Mouse (Mus musculus): ENCODE data around the gene Gdf11. TPM values are rescaled to one million over a fixed set of nuclear protein-coding genes. Genes with fewer than 3 reads are reported as not detected.

Gdf11 gene
- total and polyA plus RNA-seq, 3 experiments = 0.55 to 2.3 (median 1.8) TPM

Other genes with a start within 250 kb of the Gdf11 start
- 1 to 10 TPM; 1.9 to 2.6 TPM for gene Ikzf4, start 245.7 kb downstream of the Gdf11 start, total RNA-seq (2021)
- gene Ikzf4, start 245.7 kb downstream of the Gdf11 start, polyA plus RNA-seq (2012; rRNA removed) = 3.1 and 3.5 TPM in 2 replicates
- 10 to 100 TPM; 29.2 to 32.7 TPM for gene Suox, start 217.6 kb downstream of the Gdf11 start, total RNA-seq (2021)
- gene Suox, start 217.6 kb downstream of the Gdf11 start, polyA plus RNA-seq (2012; rRNA removed) = 10.2 and 10.8 TPM in 2 replicates
- gene Rab5b, start 195.5 kb downstream of the Gdf11 start, total RNA-seq (2021) = 100 to 1,000 TPM; 112 to 127 TPM
- gene Rab5b, start 195.5 kb downstream of the Gdf11 start, polyA plus RNA-seq (2012; rRNA removed) = 46.5 and 69.5 TPM in 2 replicates
- 1 to 10 TPM in 1 of 2 experiments, under 1 TPM in 1; 0.86 to 1.0 TPM for gene Pmel, start 187.5 kb downstream of the Gdf11 start, total RNA-seq (2021)
- 0.30 and 0.76 TPM in 2 replicates for gene Pmel, start 187.5 kb downstream of the Gdf11 start, polyA plus RNA-seq (2012; rRNA removed)
- 10 to 100 TPM; 12.6 to 16.2 TPM for gene Cdk2, start 186.7 kb downstream of the Gdf11 start, total RNA-seq (2021)
- gene Cdk2, start 186.7 kb downstream of the Gdf11 start, polyA plus RNA-seq (2012; rRNA removed) = 10.5 and 10.7 TPM in 2 replicates
- 10 to 100 TPM; 11.4 to 26.1 TPM for gene Dgka, start 146.9 kb downstream of the Gdf11 start, total RNA-seq (2021)
- gene Dgka, start 146.9 kb downstream of the Gdf11 start, polyA plus RNA-seq (2012; rRNA removed) = 10.5 and 11.0 TPM in 2 replicates
- gene Pym1, start 143.8 kb downstream of the Gdf11 start, total RNA-seq (2021) = 10 to 100 TPM; 22.9 to 26.5 TPM
- 11.5 and 15.5 TPM in 2 replicates for gene Pym1, start 143.8 kb downstream of the Gdf11 start, polyA plus RNA-seq (2012; rRNA removed)
- 10 to 100 TPM; 35.8 to 64.4 TPM for gene Mmp19, start 100.8 kb downstream of the Gdf11 start, total RNA-seq (2021)
- gene Mmp19, start 100.8 kb downstream of the Gdf11 start, polyA plus RNA-seq (2012; rRNA removed) = 16.0 and 16.8 TPM in 2 replicates
- gene Dnajc14, start 87.7 kb downstream of the Gdf11 start, total RNA-seq (2021) = 10 to 100 TPM; 61.8 to 77.2 TPM
- 7.1 and 10.6 TPM in 2 replicates for gene Dnajc14, start 87.7 kb downstream of the Gdf11 start, polyA plus RNA-seq (2012; rRNA removed)
- 1 to 10 TPM; 6.7 to 9.4 TPM for gene Tmem198b, start 87.3 kb downstream of the Gdf11 start, total RNA-seq (2021)
- gene Tmem198b, start 87.3 kb downstream of the Gdf11 start, polyA plus RNA-seq (2012; rRNA removed) = 15.6 and 18.0 TPM in 2 replicates
- gene Sarnp, start 74.4 kb downstream of the Gdf11 start, total RNA-seq (2021) = 10 to 100 TPM; 52.7 to 55.8 TPM
- gene Sarnp, start 74.4 kb downstream of the Gdf11 start, polyA plus RNA-seq (2012; rRNA removed) = 1.3 and 1.5 TPM in 2 replicates
- gene Ormdl2, start 70.1 kb downstream of the Gdf11 start, total RNA-seq (2021) = 10 to 100 TPM; 52.3 to 64.8 TPM
- 29.4 and 36.8 TPM in 2 replicates for gene Ormdl2, start 70.1 kb downstream of the Gdf11 start, polyA plus RNA-seq (2012; rRNA removed)
- 100 to 1,000 TPM; 279 to 433 TPM for gene Cd63, start 9.3 kb upstream of the Gdf11 start, total RNA-seq (2021)
- 38.2 and 44.2 TPM in 2 replicates for gene Cd63, start 9.3 kb upstream of the Gdf11 start, polyA plus RNA-seq (2012; rRNA removed)
- 10 to 100 TPM; 11.2 to 15.9 TPM for gene Rdh5, start 31.2 kb upstream of the Gdf11 start, total RNA-seq (2021)
- gene Rdh5, start 31.2 kb upstream of the Gdf11 start, polyA plus RNA-seq (2012; rRNA removed) = 24.3 and 29.3 TPM in 2 replicates
- 100 to 1,000 TPM; 174 to 223 TPM for gene Bloc1s1, start 32.3 kb upstream of the Gdf11 start, total RNA-seq (2021)
- 99.2 and 115 TPM in 2 replicates for gene Bloc1s1, start 32.3 kb upstream of the Gdf11 start, polyA plus RNA-seq (2012; rRNA removed)
- 10 to 100 TPM in 1 of 2 experiments, 1 to 10 TPM in 1; 8.4 to 25.6 TPM for gene Itga7, start 42.1 kb upstream of the Gdf11 start, total RNA-seq (2021)
- 19.6 and 32.5 TPM in 2 replicates for gene Itga7, start 42.1 kb upstream of the Gdf11 start, polyA plus RNA-seq (2012; rRNA removed)
- gene Mettl7b, start 69.3 kb upstream of the Gdf11 start, total RNA-seq (2021) = 1 to 10 TPM in 1 of 2 experiments, under 1 TPM in 1; 0.79 to 3.5 TPM
- 0.52 and 0.97 TPM in 2 replicates for gene Mettl7b, start 69.3 kb upstream of the Gdf11 start, polyA plus RNA-seq (2012; rRNA removed)
- not detected for gene Olfr9, start 97.7 kb upstream of the Gdf11 start, total RNA-seq (2021)
- gene Olfr9, start 97.7 kb upstream of the Gdf11 start, polyA plus RNA-seq (2012; rRNA removed) = not detected in 2 replicates
- not detected for gene Olfr763, start 119.1 kb upstream of the Gdf11 start, total RNA-seq (2021)
- gene Olfr763, start 119.1 kb upstream of the Gdf11 start, polyA plus RNA-seq (2012; rRNA removed) = not detected in 2 replicates
- not detected for gene Olfr764-ps1, start 148.2 kb upstream of the Gdf11 start, total RNA-seq (2021)
- not detected in 2 replicates for gene Olfr764-ps1, start 148.2 kb upstream of the Gdf11 start, polyA plus RNA-seq (2012; rRNA removed)
- gene Olfr765, start 158.3 kb upstream of the Gdf11 start, total RNA-seq (2021) = not detected
- gene Olfr765, start 158.3 kb upstream of the Gdf11 start, polyA plus RNA-seq (2012; rRNA removed) = not detected in 2 replicates
- not detected for gene Olfr766-ps1, start 177.3 kb upstream of the Gdf11 start, total RNA-seq (2021)
- not detected in 2 replicates for gene Olfr766-ps1, start 177.3 kb upstream of the Gdf11 start, polyA plus RNA-seq (2012; rRNA removed)
- not detected for gene Olfr767, start 191.2 kb upstream of the Gdf11 start, total RNA-seq (2021)
- not detected in 2 replicates for gene Olfr767, start 191.2 kb upstream of the Gdf11 start, polyA plus RNA-seq (2012; rRNA removed)
- gene Olfr768, start 207.7 kb upstream of the Gdf11 start, total RNA-seq (2021) = not detected
- not detected in 2 replicates for gene Olfr768, start 207.7 kb upstream of the Gdf11 start, polyA plus RNA-seq (2012; rRNA removed)
- gene Olfr769, start 226.1 kb upstream of the Gdf11 start, total RNA-seq (2021) = not detected
- not detected in 2 replicates for gene Olfr769, start 226.1 kb upstream of the Gdf11 start, polyA plus RNA-seq (2012; rRNA removed)
- not detected for gene Olfr770, start 247.3 kb upstream of the Gdf11 start, total RNA-seq (2021)
- not detected in 2 replicates for gene Olfr770, start 247.3 kb upstream of the Gdf11 start, polyA plus RNA-seq (2012; rRNA removed)